In genomic region chr2:131179246-131179886, GRCm38 (mm10) we compare ENCODE assay signal across 8 mouse cellular contexts. TPM values are rescaled to one million over a fixed set of nuclear protein-coding genes. Genes with fewer than 3 reads are reported as not detected.
DNase-seq lines count a peak whose midpoint lies in the region; ATAC-seq lines count a peak whose summit lies in the region.

No protein-coding gene starts in this region.

- intact Hi-C loops in left cerebral cortex, postnatal 25 days (cut with DNase I): loop anchor here (2.0 kb wide), 1 partner anchor 31 kb away; no protein-coding TSS in a partner anchor

- no peaks in the 10 kb centered on the region for H3K9me3 ChIP-seq in hindbrain, embryonic 16.5 days (ENCODE audit: control insufficient read depth, low read length)

- H3K36me3 ChIP-seq in hindbrain, embryonic 16.5 days (ENCODE audit: control insufficient read depth, insufficient read depth, low read length): no peaks in the 10 kb centered on the region

- peak overlapping the region; percentile 97 for H3K4me2 ChIP-seq in hindbrain, embryonic 16.5 days (ENCODE audit: low read length)

- WGBS in hindbrain, embryonic 16.5 days: under 1% methylated on average over 67 of the region's 67 CpGs

- peak; percentile 62 for ATAC-seq in hindbrain, embryonic 16.5 days
- peak; percentile 45 for ATAC-seq in megakaryocyte progenitor cell, adult 5-6 weeks (replicated peaks; ENCODE audit: poor library complexity)

- H3K4me3 ChIP-seq in hindbrain, embryonic 16.5 days (ENCODE audit: low read length): peak overlapping the region; percentile 78

- DNase-seq in T-cell, adult 2 months (ENCODE audit: low spot score): peak; percentile 41
- DNase-seq in cerebellum, postnatal 14 days: peak; percentile 75 to 82
- peak; percentile 50 to 77 for DNase-seq in frontal cortex, postnatal 36 days (ENCODE audit: low spot score in 2 of 2)
- DNase-seq in left cerebral cortex, postnatal 25 days (ENCODE audit: low spot score in 2 of 2): peak; percentile 64 to 68
- DNase-seq in right cerebral cortex, postnatal 14 days: peak; percentile 80
- DNase-seq in adipocyte (ENCODE audit: low spot score): no peak

- peak overlapping the region; percentile 88 for H3K9ac ChIP-seq in hindbrain, embryonic 16.5 days (ENCODE audit: low read depth, low read length)

- H3K27me3 ChIP-seq in hindbrain, embryonic 16.5 days (replicated peaks; ENCODE audit: control insufficient read depth, insufficient read depth, low read length): no peaks in the 10 kb centered on the region

- peak overlapping the region; percentile 97 for H3K27ac ChIP-seq in hindbrain, embryonic 16.5 days (ENCODE audit: low read depth, low read length)

- peaks cover 35% of the 10 kb centered on the region for H3K4me1 ChIP-seq in hindbrain, embryonic 16.5 days (ENCODE audit: control insufficient read depth, insufficient read depth, low read depth, low read length)

RNA-seq across cellular contexts. Expression of gene Cenpb, which starts 0.5 kb away (rescaled TPM):
- 11.1 and 11.3 TPM in 2 replicates for polyA plus RNA-seq in hindbrain, embryonic 16.5 days (2015; fragmentation: Nextera tagmentation; extraction: Ambion mirVana)
- total RNA-seq in left cerebral cortex, postnatal 25 days (2021): 10 to 100 TPM; 77.3 to 78.8 TPM
- total RNA-seq in megakaryocyte progenitor cell, adult 5-6 weeks (2015): 8.0 and 8.3 TPM in 2 replicates
- total RNA-seq in megakaryocyte progenitor cell, adult 5-6 weeks (2017): 14.8 and 15.8 TPM in 2 replicates

RNA-seq across cellular contexts. Expression of gene Cdc25b, which starts 7.4 kb away (rescaled TPM):
- polyA plus RNA-seq in hindbrain, embryonic 16.5 days (2015; fragmentation: Nextera tagmentation; extraction: Ambion mirVana): 22.8 and 29.6 TPM in 2 replicates
- total RNA-seq in left cerebral cortex, postnatal 25 days (2021): 10 to 100 TPM; 13.3 to 16.2 TPM
- 8.9 and 10.8 TPM in 2 replicates for total RNA-seq in megakaryocyte progenitor cell, adult 5-6 weeks (2015)
- total RNA-seq in megakaryocyte progenitor cell, adult 5-6 weeks (2017): 9.6 and 13.4 TPM in 2 replicates

RNA-seq across cellular contexts. Expression of gene Spef1, which starts 7.7 kb away (rescaled TPM):
- polyA plus RNA-seq in hindbrain, embryonic 16.5 days (2015; fragmentation: Nextera tagmentation; extraction: Ambion mirVana): 8.0 and 9.8 TPM in 2 replicates
- total RNA-seq in left cerebral cortex, postnatal 25 days (2021): 10 to 100 TPM in 1 of 2 experiments, 1 to 10 TPM in 1; 9.9 to 12.8 TPM
- 0.39 and 0.72 TPM in 2 replicates for total RNA-seq in megakaryocyte progenitor cell, adult 5-6 weeks (2015)
- total RNA-seq in megakaryocyte progenitor cell, adult 5-6 weeks (2017): 0.91 and 2.0 TPM in 2 replicates

RNA-seq across cellular contexts. Expression of gene 1700037H04Rik, which starts 19.5 kb away (rescaled TPM):
- polyA plus RNA-seq in hindbrain, embryonic 16.5 days (2015; fragmentation: Nextera tagmentation; extraction: Ambion mirVana): 86.6 and 92.7 TPM in 2 replicates
- total RNA-seq in left cerebral cortex, postnatal 25 days (2021): 10 to 100 TPM; 71.7 to 75.8 TPM
- total RNA-seq in megakaryocyte progenitor cell, adult 5-6 weeks (2015): 85.1 and 90.4 TPM in 2 replicates
- 34.9 and 39.5 TPM in 2 replicates for total RNA-seq in megakaryocyte progenitor cell, adult 5-6 weeks (2017)

RNA-seq across cellular contexts. Expression of gene Ap5s1, which starts 27.5 kb away (rescaled TPM):
- 35.2 and 36.1 TPM in 2 replicates for polyA plus RNA-seq in hindbrain, embryonic 16.5 days (2015; fragmentation: Nextera tagmentation; extraction: Ambion mirVana)
- 10 to 100 TPM; 25.1 to 25.4 TPM for total RNA-seq in left cerebral cortex, postnatal 25 days (2021)
- total RNA-seq in megakaryocyte progenitor cell, adult 5-6 weeks (2015): 3.6 and 3.9 TPM in 2 replicates
- total RNA-seq in megakaryocyte progenitor cell, adult 5-6 weeks (2017): 2.9 and 6.7 TPM in 2 replicates

Comparison
In these comparisons a context has a peak if more than half of its experiments do, and no peak if none do; other contexts are left out.
1. RNA of gene Cenpb, which starts 0.5 kb away (total RNA-seq): 77.3 to 78.8 TPM in left cerebral cortex, postnatal 25 days; 8.0 to 15.8 TPM in megakaryocyte progenitor cell, adult 5-6 weeks; every median in the first group is over 4 times any median in the second.